Mouse (Mus musculus) CH12.LX (cell line): ENCODE data around the gene Cuedc1. TPM values are rescaled to one million over a fixed set of nuclear protein-coding genes. Genes with fewer than 3 reads are reported as not detected.
A peak's percentile ranks its signal among the peaks of the same experiment; 100 is the strongest.
"Not testable (repeated sequence)": the region's sequence is repeated elsewhere in the genome, so short reads cannot be mapped to it uniquely, and the experiment has no call there.

Experiments used
- DNase-seq: peaks from one replicate; pipeline ENCODE4 v3.0.0-alpha.2; 2013; ENCODE audit errors: extremely low read depth
- H3K27ac ChIP-seq: 2 replicates; pipeline ENCODE4 v1.5.1; 2012; ENCODE audit warnings: low read depth, mild to moderate bottlenecking, control low read depth, moderate library complexity; ENCODE audit not compliant: insufficient read depth
- H3K27me3 ChIP-seq: replicated peaks from 2 replicates; pipeline ENCODE3; 2012; ENCODE audit warnings: inconsistent platforms
- H3K36me3 ChIP-seq, 2 experiments: replicated peaks in 1 of 2; 2 replicates each; pipeline versions ENCODE3 to v1.6.1; 2012; ENCODE audit warnings: inconsistent platforms in 1 of 2, low read length in 1 of 2, mild to moderate bottlenecking in 1 of 2, mixed read lengths in 1 of 2, moderate library complexity in 1 of 2; ENCODE audit not compliant: control insufficient read depth in 1 of 2, insufficient read depth in 1 of 2
- H3K4me1 ChIP-seq, 2 experiments: 2 replicates each; pipeline ENCODE4 v1.6.1; 2012; ENCODE audit warnings: inconsistent platforms in 1 of 2, moderate library complexity in 1 of 2; ENCODE audit not compliant: insufficient read depth in 2 of 2, control insufficient read depth in 1 of 2
- H3K4me2 ChIP-seq: 2 replicates; pipeline ENCODE4 v1.6.1; 2012; ENCODE audit warnings: low read depth, mild to moderate bottlenecking, control low read depth; ENCODE audit not compliant: poor library complexity, insufficient read depth, severe bottlenecking
- H3K4me3 ChIP-seq, 3 experiments: fragments of 150-350 bp in 1 of 3; sonication (generic) in 1 of 3; replicated peaks in 1 of 3; 2 replicates each; pipeline versions ENCODE3 to v1.5.1; 2011 to 2012; ENCODE audit warnings: low read depth in 2 of 3, low read length in 2 of 3, mild to moderate bottlenecking in 2 of 3, moderate library complexity in 2 of 3, control low read depth in 1 of 3, improper control_type of control experiment in 1 of 3, inconsistent platforms in 1 of 3, mixed read lengths in 1 of 3; ENCODE audit not compliant: poor library complexity in 1 of 3
- H3K79me2 ChIP-seq: replicated peaks from 2 replicates; pipeline ENCODE4 v1.6.1; 2012; ENCODE audit warnings: mild to moderate bottlenecking, moderate library complexity; ENCODE audit not compliant: control insufficient read depth, poor library complexity, insufficient read depth, severe bottlenecking; ENCODE audit errors: extremely low read depth
- H3K9ac ChIP-seq: 2 replicates; pipeline ENCODE4 v1.6.1; 2012; ENCODE audit warnings: low read depth, mild to moderate bottlenecking, control low read depth, moderate library complexity; ENCODE audit not compliant: insufficient read depth
- H3K9me3 ChIP-seq: replicated peaks from 2 replicates; pipeline ENCODE3; 2012; ENCODE audit warnings: low read length, inconsistent platforms, mixed read lengths
- BHLHE40 ChIP-seq: IDR thresholded peaks from 2 replicates; pipeline ENCODE4 v1.6.1; 2011; ENCODE audit warnings: mild to moderate bottlenecking, low read depth, low read length, improper control_type of control experiment
- CHD1 ChIP-seq: IDR thresholded peaks from 2 replicates; pipeline ENCODE4 v1.6.1; 2012; ENCODE audit warnings: low read depth, low read length, improper control_type of control experiment, inconsistent platforms
- CTCF ChIP-seq, 2 experiments: IDR thresholded peaks in 1 of 2; conservative IDR thresholded peaks in 1 of 2; 2 replicates each; pipeline ENCODE4 v1.5.1; 2011 to 2012; ENCODE audit warnings: low read depth in 2 of 2, low read length in 2 of 2, improper control_type of control experiment in 1 of 2, inconsistent platforms in 1 of 2, mild to moderate bottlenecking in 1 of 2, moderate library complexity in 1 of 2
- EP300 ChIP-seq: IDR thresholded peaks from 2 replicates; pipeline ENCODE4 v1.6.1; 2011; ENCODE audit warnings: low read length, improper control_type of control experiment
- ETS1 ChIP-seq: conservative IDR thresholded peaks from 2 replicates; pipeline ENCODE4 v1.6.1; 2012; ENCODE audit warnings: low read depth, mild to moderate bottlenecking, inconsistent platforms, low read length, improper control_type of control experiment, moderate library complexity
- IRF4 ChIP-seq: IDR thresholded peaks from 2 replicates; pipeline ENCODE4 v1.6.1; 2014; ENCODE audit warnings: low read depth, mild to moderate bottlenecking, inconsistent platforms, low read length, improper control_type of control experiment
- MAFK ChIP-seq: IDR thresholded peaks from 2 replicates; pipeline ENCODE4 v1.6.1; 2011; ENCODE audit warnings: low read length, improper control_type of control experiment; ENCODE audit not compliant: insufficient replicate concordance
- MEF2A ChIP-seq: IDR thresholded peaks from 2 replicates; pipeline ENCODE4 v1.6.1; 2014; ENCODE audit warnings: low read depth, mild to moderate bottlenecking, inconsistent platforms, low read length, improper control_type of control experiment, borderline replicate concordance
- POLR2A ChIP-seq: IDR thresholded peaks from 2 replicates; pipeline ENCODE4 v1.6.1; 2011; ENCODE audit warnings: low read depth, mild to moderate bottlenecking, improper control_type of control experiment, low read length
- POLR2AphosphoS2 ChIP-seq: IDR thresholded peaks from 2 replicates; pipeline ENCODE4 v1.6.1; 2011; ENCODE audit warnings: low read depth, low read length, improper control_type of control experiment
- RAD21 ChIP-seq: IDR thresholded peaks from 2 replicates; pipeline ENCODE4 v1.6.1; 2011; ENCODE audit warnings: low read depth, mild to moderate bottlenecking, low read length, improper control_type of control experiment, moderate library complexity
- SIN3A ChIP-seq: IDR thresholded peaks from 2 replicates; pipeline ENCODE4 v1.6.1; 2012; ENCODE audit warnings: low read length, improper control_type of control experiment, inconsistent platforms
- SMC3 ChIP-seq: IDR thresholded peaks from 2 replicates; pipeline ENCODE4 v1.6.1; 2011; ENCODE audit warnings: low read depth, low read length, improper control_type of control experiment
- ZNF384 ChIP-seq: IDR thresholded peaks from 2 replicates; pipeline ENCODE4 v1.6.1; 2012; ENCODE audit warnings: low read depth, low read length, improper control_type of control experiment, inconsistent platforms
- dilution Hi-C: fragments of 300-500 bp; cut with MboI; formaldehyde crosslinking; loops from 2 replicates; pipeline ENCODE4 v1.14.3; 2020; ENCODE audit warnings: low sequenced_read_pairs; ENCODE audit not compliant: extremely low pct_unique_long_range_greater_than_20kb, extremely low pct_ligation_motif_present
- in situ Hi-C: fragments of 300-500 bp; cut with MboI; formaldehyde crosslinking; loops from 3 replicates; pipeline ENCODE4 v1.14.3; 2019; ENCODE audit warnings: low sequenced_read_pairs, low pct_ligation_motif_present, low pct_unique_long_range_greater_than_20kb, mixed read lengths
- polyA plus RNA-seq: library from polyadenylated mRNA; unstranded; fragments of >175 nt; gene quantifications from 2 replicates; pipeline ENCODE4 v1.2.1, GENCODE M21; 2012; ENCODE audit warnings: low read depth; ENCODE audit not compliant: insufficient read length
- total RNA-seq, 2 experiments: library from RNA; depleted of rRNA; stranded (reverse); fragments of 300-350 nt in 1 of 2; fragments of >200 nt in 1 of 2; gene quantifications; 2 replicates each; pipeline ENCODE4 v1.2.3; 2012 to 2014

The Cuedc1 gene
- total and polyA plus RNA-seq, 3 experiments: 0.20 to 0.51 (median 0.47) TPM

- H3K9me3 ChIP-seq, dilution Hi-C loops, H3K27ac ChIP-seq, DNase-seq, H3K4me2 ChIP-seq, H3K4me3 ChIP-seq: not testable (repeated sequence)
- Histone ChIP-seq H3K36me3 (peaks cover 35 to 49% of the 10 kb centered on the region in 2 experiments), H3K27me3 (peaks cover 17% of the 10 kb centered on the region), H3K4me1 (peaks cover 17 to 42% of the 10 kb centered on the region in 2 experiments)
- TF ChIP-seq ZNF384: peak; percentile 89
- peak; percentile 12 for TF ChIP-seq RAD21
- peak; percentile 44; the same call in 1 of the 2 replicates for TF ChIP-seq SMC3
- peak in 1 of 2 experiments; percentile 67; a peak in 2 of 4 replicates for TF ChIP-seq CTCF (conservative IDR thresholded peaks at IDR 0.05 in 1 of 2, IDR thresholded peaks at IDR 0.05 in 1 of 2; ENCODE audit: low read depth in 2 of 2, low read length in 2 of 2)
- TF ChIP-seq, all 38 proteins: peak for 4; not testable (repeated sequence) for 34
- peaks cover 15% of the 10 kb centered on the region for H3K79me2 ChIP-seq
- in situ Hi-C loops, H3K9ac ChIP-seq: not testable (repeated sequence)
These were observed 108.7 kb downstream of the Cuedc1 start for GRCm38 (mm10) chr11:88206576-88206975.

GRCm38 (mm10) chr11:88207697-88208096 lies 109.8 kb downstream of the Cuedc1 start:
- Histone ChIP-seq H3K36me3 (peaks cover 39 to 60% of the 10 kb centered on the region in 2 experiments), H3K4me2 (peak overlapping the region; percentile 76)
- DNase-seq: peak; percentile 71

GRCm38 (mm10) chr11:88211824-88212582 lies 114.1 kb downstream of the Cuedc1 start:
- Histone ChIP-seq H3K79me2 (peaks cover 3% of the 10 kb centered on the region; the same call in 1 of the 2 replicates), H3K36me3 (peaks cover 36 to 52% of the 10 kb centered on the region in 2 experiments), H3K4me1 (peaks cover 17 to 27% of the 10 kb centered on the region in 2 experiments), H3K4me2 (no peak overlapping the region), H3K27me3 (no peaks in the 10 kb centered on the region), H3K4me3 (no peak overlapping the region), H3K9me3 (no peaks in the 10 kb centered on the region), H3K9ac (no peak overlapping the region), H3K27ac (no peak overlapping the region)
- TF ChIP-seq CTCF (conservative IDR thresholded peaks at IDR 0.05 in 1 of 2, IDR thresholded peaks at IDR 0.05 in 1 of 2; ENCODE audit: low read depth in 2 of 2, low read length in 2 of 2): peak in 1 of 2 experiments; percentile 18; a peak in 2 of 4 replicates
- no peak for TF ChIP-seq SIN3A
- TF ChIP-seq POLR2AphosphoS2: 0 out of 2 replicates have a peak, but pooled peaks have one; percentile 66
- no peak for DNase-seq
- dilution Hi-C loops: no loop called here
- in situ Hi-C loops: no loop called here

More at GRCm38 (mm10) chr11:88207697-88208096, 109.8 kb downstream of the Cuedc1 start:
- Histone ChIP-seq H3K4me1 (peaks cover 17 to 42% of the 10 kb centered on the region in 2 experiments), H3K27me3 (peaks cover 7% of the 10 kb centered on the region), H3K79me2 (peaks cover 15% of the 10 kb centered on the region), H3K27ac (peak overlapping the region; percentile 68), H3K9me3 (no peaks in the 10 kb centered on the region), H3K9ac (peak overlapping the region; percentile 18; the same call in 1 of the 2 replicates), H3K4me3 (no peak overlapping the region)
- TF ChIP-seq CHD1: peak; percentile 53; the same call in 1 of the 2 replicates
- 0 out of 2 replicates have a peak, but pooled peaks have one; percentile 13 for TF ChIP-seq BHLHE40
- no peak for TF ChIP-seq POLR2A
- no peak for TF ChIP-seq CTCF (conservative IDR thresholded peaks at IDR 0.05 in 1 of 2, IDR thresholded peaks at IDR 0.05 in 1 of 2; ENCODE audit: low read depth in 2 of 2, low read length in 2 of 2)
- TF ChIP-seq MAFK: peak; percentile 51; the same call in 1 of the 2 replicates
- TF ChIP-seq MEF2A: 0 out of 2 replicates have a peak, but pooled peaks have one; percentile 18
- peak; percentile 52; the same call in 1 of the 2 replicates for TF ChIP-seq EP300
- peak; percentile 38; the same call in 1 of the 2 replicates for TF ChIP-seq IRF4
- peak; percentile 25; the same call in 1 of the 2 replicates for TF ChIP-seq ETS1
- in situ Hi-C loops (no loop called here), dilution Hi-C loops (no loop called here)
